Mouse (Mus musculus): ENCODE data around the gene Slc2a8. TPM values are rescaled to one million over a fixed set of nuclear protein-coding genes. Genes with fewer than 3 reads are reported as not detected.

The Slc2a8 gene
- 0.25 TPM for polyA plus RNA-seq (2014; fragmentation: Illumina TruSeq; extraction: RNeasy Lipid Tissue Mini Kit (QIAGEN cat#74804); ENCODE audit: low read depth, low replicate concordance)

DNA sequence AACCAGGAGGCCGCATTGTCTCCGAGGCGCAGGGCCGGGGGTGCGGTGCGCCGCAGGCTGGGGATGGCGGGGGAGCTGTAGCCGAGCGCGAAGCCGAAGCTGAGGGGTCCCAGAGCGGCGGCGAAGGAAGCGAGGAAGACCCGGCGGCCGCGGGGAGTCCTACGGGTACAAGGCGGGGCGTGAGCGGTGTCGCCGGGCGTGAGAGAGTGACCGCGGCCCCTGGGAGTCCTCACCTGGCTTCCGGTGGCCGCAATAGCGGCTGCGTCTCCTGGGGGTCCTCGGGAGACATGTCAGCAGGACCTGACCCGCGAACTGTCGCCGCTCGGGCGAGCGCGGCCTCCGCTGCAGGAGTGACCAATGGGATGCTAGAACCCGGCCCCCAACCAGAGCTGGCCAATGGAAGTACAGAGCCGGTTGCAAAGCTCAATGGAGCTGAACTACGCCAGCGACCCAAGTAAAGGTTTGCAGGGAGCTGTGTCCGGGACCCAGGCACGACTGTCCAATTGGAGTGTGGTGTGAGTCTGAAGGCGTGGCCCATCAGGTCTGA, at the start of gene Slc2a8:
TSS of gene Slc2a8 (minus strand) at position 359 of the 547 bp plus-strand sequence.

DNA sequence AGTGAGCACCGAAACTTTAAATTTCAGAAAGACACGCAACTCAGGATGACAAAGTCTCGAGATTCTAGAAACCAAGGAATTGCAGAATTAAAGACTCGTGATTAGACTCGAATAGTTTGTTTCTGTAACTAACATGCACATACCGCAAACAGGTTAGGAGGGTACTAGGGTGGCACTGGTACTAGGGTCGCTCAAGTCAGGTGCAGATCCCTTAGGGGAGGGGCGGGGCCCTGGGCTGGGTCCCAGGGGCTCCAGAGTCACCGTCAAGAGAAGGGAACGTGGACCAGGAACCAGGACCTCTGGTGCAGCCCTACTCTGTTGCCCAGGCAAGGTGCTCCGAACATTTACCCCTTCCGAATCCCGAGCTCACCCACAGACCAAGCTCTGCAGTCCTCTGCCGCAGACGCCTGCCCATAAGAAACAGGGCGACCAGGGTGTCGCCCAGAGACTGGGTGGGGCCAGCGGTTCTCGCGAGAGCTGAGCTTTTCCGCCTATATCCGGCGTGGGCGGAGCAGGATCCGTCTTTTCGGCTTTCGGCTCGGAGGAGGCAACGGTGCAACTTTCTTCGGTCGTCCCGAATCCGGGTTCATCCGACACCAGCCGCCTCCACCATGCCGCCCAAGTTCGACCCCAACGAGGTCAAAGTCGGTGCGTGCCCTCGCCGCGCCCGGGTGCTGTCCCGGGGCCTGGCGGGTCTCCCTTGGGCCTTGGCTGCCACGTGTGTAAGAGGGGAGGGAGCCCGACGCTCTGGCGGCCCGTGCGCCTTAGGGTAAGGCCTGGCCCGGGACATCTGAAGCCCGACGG, 20.5 kb downstream of the Slc2a8 start, which contains the start of the genes Rpl12 and Lrsam1:
TSS of gene Rpl12 (plus strand) at position 368 of the 804 bp plus-strand sequence.
TSS of gene Lrsam1 (minus strand) at position 423 of the 804 bp plus-strand sequence.

Other genes starting within 250 kb of the Slc2a8 start
- gene 6330409D20Rik, start 241.1 kb downstream of the Slc2a8 start, polyA plus RNA-seq (2014; fragmentation: Illumina TruSeq; extraction: RNeasy Lipid Tissue Mini Kit (QIAGEN cat#74804); ENCODE audit: low read depth, low replicate concordance): not detected
- gene Tor2a, start 224.8 kb downstream of the Slc2a8 start, polyA plus RNA-seq (2014; fragmentation: Illumina TruSeq; extraction: RNeasy Lipid Tissue Mini Kit (QIAGEN cat#74804); ENCODE audit: low read depth, low replicate concordance): 0.64 TPM
- gene Ttc16, start 206.4 kb downstream of the Slc2a8 start, polyA plus RNA-seq (2014; fragmentation: Illumina TruSeq; extraction: RNeasy Lipid Tissue Mini Kit (QIAGEN cat#74804); ENCODE audit: low read depth, low replicate concordance): 21.5 TPM
- gene Ptrh1, start 206.3 kb downstream of the Slc2a8 start, polyA plus RNA-seq (2014; fragmentation: Illumina TruSeq; extraction: RNeasy Lipid Tissue Mini Kit (QIAGEN cat#74804); ENCODE audit: low read depth, low replicate concordance): 2.6 TPM
- gene Cfap157, start 197.7 kb downstream of the Slc2a8 start, polyA plus RNA-seq (2014; fragmentation: Illumina TruSeq; extraction: RNeasy Lipid Tissue Mini Kit (QIAGEN cat#74804); ENCODE audit: low read depth, low replicate concordance): 11.1 TPM
- gene Stxbp1, start 134.8 kb downstream of the Slc2a8 start, polyA plus RNA-seq (2014; fragmentation: Illumina TruSeq; extraction: RNeasy Lipid Tissue Mini Kit (QIAGEN cat#74804); ENCODE audit: low read depth, low replicate concordance): 5.9 TPM
- gene Fam129b, start 106.0 kb downstream of the Slc2a8 start, polyA plus RNA-seq (2014; fragmentation: Illumina TruSeq; extraction: RNeasy Lipid Tissue Mini Kit (QIAGEN cat#74804); ENCODE audit: low read depth, low replicate concordance): 0.07 TPM
- gene Rpl12, start 20.5 kb downstream of the Slc2a8 start, polyA plus RNA-seq (2014; fragmentation: Illumina TruSeq; extraction: RNeasy Lipid Tissue Mini Kit (QIAGEN cat#74804); ENCODE audit: low read depth, low replicate concordance): 117 TPM
- 1.7 TPM for gene Lrsam1, start 20.5 kb downstream of the Slc2a8 start, polyA plus RNA-seq (2014; fragmentation: Illumina TruSeq; extraction: RNeasy Lipid Tissue Mini Kit (QIAGEN cat#74804); ENCODE audit: low read depth, low replicate concordance)
- gene Garnl3, start 149.6 kb upstream of the Slc2a8 start, polyA plus RNA-seq (2014; fragmentation: Illumina TruSeq; extraction: RNeasy Lipid Tissue Mini Kit (QIAGEN cat#74804); ENCODE audit: low read depth, low replicate concordance): 44.5 TPM
- 0.28 TPM for gene Angptl2, start 234.0 kb upstream of the Slc2a8 start, polyA plus RNA-seq (2014; fragmentation: Illumina TruSeq; extraction: RNeasy Lipid Tissue Mini Kit (QIAGEN cat#74804); ENCODE audit: low read depth, low replicate concordance)